Mouse (Mus musculus) limb, embryonic 14.5 days (tissue): ENCODE results near the gene Mbl1. TPM values are rescaled to one million over a fixed set of nuclear protein-coding genes. Genes with fewer than 3 reads are reported as not detected.

Experiments
- ATAC-seq: fragments of 200-750 bp; cut with Nextera tagmentation; 2 replicates; pipeline ENCODE4 v1.8.0; 2017; ENCODE audit warnings: low read depth, moderate number of reproducible peaks, moderate TSS enrichment; ENCODE audit not compliant: low FRiP score
- DNase-seq: peaks from one replicate; pipeline ENCODE4 v3.0.0-alpha.2; 2015; ENCODE audit warnings: low spot score
- H3K27ac ChIP-seq: fragments of 300-500 bp; sonication (generic); replicated peaks from 2 replicates; pipeline ENCODE4 v1.5.1; 2014; ENCODE audit warnings: low read depth, mild to moderate bottlenecking, low read length, moderate library complexity, mixed read lengths
- H3K27me3 ChIP-seq: fragments of 300-500 bp; sonication (generic); 2 replicates; pipeline ENCODE4 v1.6.1; 2014; ENCODE audit warnings: low read length, mixed read lengths; ENCODE audit not compliant: control insufficient read depth, insufficient read depth
- H3K36me3 ChIP-seq: fragments of 300-500 bp; sonication (generic); 2 replicates; pipeline ENCODE4 v1.6.1; 2014; ENCODE audit warnings: mild to moderate bottlenecking, low read length, moderate library complexity, mixed read lengths; ENCODE audit not compliant: control insufficient read depth, insufficient read depth
- H3K4me1 ChIP-seq: fragments of 300-500 bp; sonication (generic); 2 replicates; pipeline ENCODE4 v1.6.1; 2014; ENCODE audit warnings: antibody characterized with exemption, low read length, mixed read lengths; ENCODE audit not compliant: control insufficient read depth, insufficient read depth
- H3K4me2 ChIP-seq: fragments of 300-500 bp; sonication (generic); replicated peaks from 2 replicates; pipeline ENCODE4 v1.6.1; 2014; ENCODE audit warnings: low read depth, mild to moderate bottlenecking, low read length, moderate library complexity; ENCODE audit not compliant: severe bottlenecking
- H3K4me3 ChIP-seq: fragments of 300-500 bp; sonication (generic); replicated peaks from 2 replicates; pipeline ENCODE4 v1.5.1; 2014; ENCODE audit warnings: low read length
- H3K9ac ChIP-seq: fragments of 300-500 bp; sonication (generic); 2 replicates; pipeline ENCODE4 v1.6.1; 2014; ENCODE audit warnings: mild to moderate bottlenecking, low read depth, low read length, moderate library complexity; ENCODE audit not compliant: severe bottlenecking
- H3K9me3 ChIP-seq: fragments of 300-500 bp; sonication (generic); 2 replicates; pipeline ENCODE4 v1.6.1; 2016; ENCODE audit warnings: low read length; ENCODE audit not compliant: control insufficient read depth
- POLR2A ChIP-seq: fragments of 200-500 bp; IDR thresholded peaks from 2 replicates; pipeline ENCODE4 v1.8.0; 2012; ENCODE audit warnings: inconsistent platforms, mild to moderate bottlenecking, moderate library complexity, borderline replicate concordance; ENCODE audit not compliant: insufficient read depth, insufficient read length; ENCODE audit errors: extremely low read depth
- WGBS: fragments of 180-500 bp; shearing (Covaris S2); extraction: QIAGEN DNeasy Blood & Tissue Kit; methylation state at CpG from one replicate; pipeline ENCODE4 v1.1.7; 2014; 5-methylcytosine and 5-hydroxymethylcytosine counted together
- polyA plus RNA-seq, 2 experiments: library from polyadenylated mRNA; depleted of rRNA in 1 of 2; stranded (reverse) in 1 of 2; unstranded in 1 of 2; fragments of >200 nt; fragmentation: Nextera tagmentation in 1 of 2; extraction: Ambion mirVana in 1 of 2; gene quantifications; 2 replicates each; pipeline versions ENCODE4 v1.2.1 to v1.2.3; 2012 to 2014

Mbl1 gene
- polyA plus RNA-seq, 2 experiments = not detected

DNA sequence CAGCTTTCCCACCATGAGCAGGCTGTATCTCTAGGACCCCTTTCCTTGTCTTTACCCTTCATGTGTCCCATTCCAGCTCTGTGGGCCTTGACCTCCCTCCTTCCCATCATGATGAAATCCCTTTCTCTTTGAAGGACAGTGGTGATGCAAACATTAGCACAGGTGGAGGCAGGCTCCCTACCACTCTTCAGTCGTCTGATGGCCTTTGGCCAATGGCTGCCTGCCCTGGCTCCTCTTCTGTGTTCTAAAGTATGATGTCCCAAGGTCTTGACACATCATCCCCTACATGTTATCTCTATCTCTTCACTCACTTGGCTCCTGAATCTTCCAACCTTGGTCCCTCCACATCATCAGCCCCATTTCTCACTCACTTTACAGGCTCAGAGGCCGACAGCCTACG is 35.0 kb upstream of the Mbl1 start:
- no peak for ATAC-seq

DNA sequence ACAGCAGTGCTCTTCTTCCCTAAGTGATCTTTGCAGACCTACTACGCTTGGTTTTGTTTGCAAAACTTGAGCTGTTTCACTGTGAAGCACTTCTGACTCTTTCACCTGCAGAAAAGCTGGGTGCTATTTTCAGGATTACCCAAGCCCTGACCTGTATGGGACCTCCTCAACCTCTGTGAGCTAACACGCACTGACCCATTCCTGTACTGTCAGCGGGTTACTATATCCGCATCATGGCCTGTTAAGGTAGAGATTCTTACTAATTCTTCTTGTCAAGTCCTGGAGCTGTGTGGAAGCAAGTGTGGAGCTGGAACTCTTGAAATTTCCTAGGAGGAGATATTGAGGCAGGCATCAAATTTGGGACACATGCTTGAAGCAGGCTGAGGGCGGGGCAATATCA is 26.6 kb upstream of the Mbl1 start:
- 81% methylated on average over 5 of the region's 5 CpGs for WGBS
- no peak overlapping the region for H3K4me2 ChIP-seq

More for the DNA sequence above, 35.0 kb upstream of the Mbl1 start:
- Histone ChIP-seq H3K27ac (no peak overlapping the region), H3K4me3 (no peak overlapping the region), H3K9me3 (0 out of 2 replicates have a peak, but pooled peaks cover 3% of the 10 kb centered on the region), H3K9ac (no peak overlapping the region), H3K27me3 (no peaks in the 10 kb centered on the region), H3K36me3 (no peaks in the 10 kb centered on the region), H3K4me2 (no peak overlapping the region), H3K4me1 (no peaks in the 10 kb centered on the region)
- no peak for DNase-seq
- no peak for TF ChIP-seq POLR2A
- WGBS = 81% methylated on average over 3 of the region's 3 CpGs

DNA sequence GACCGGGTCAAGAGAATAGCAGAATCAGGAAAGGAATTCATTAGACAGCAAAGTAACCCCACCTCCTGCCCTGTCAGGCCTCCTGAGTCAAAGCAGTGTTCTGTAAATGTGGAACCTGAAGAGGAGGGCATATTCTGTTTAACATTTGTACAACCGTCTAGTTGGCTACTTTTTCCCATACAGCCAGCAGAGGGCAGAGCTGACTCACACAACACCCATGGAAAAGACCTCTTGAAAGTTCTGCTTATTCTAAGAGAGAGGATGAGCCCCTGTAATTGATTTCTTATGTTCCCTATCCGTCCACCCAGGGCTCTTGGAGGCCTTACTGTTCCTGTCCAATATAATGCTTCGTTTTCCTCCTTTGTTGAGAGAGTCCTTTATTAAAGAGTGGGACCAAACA is 23.3 kb upstream of the Mbl1 start:
- ATAC-seq (no peak), DNase-seq (peak; percentile 24)
- H3K4me2 ChIP-seq = no peak overlapping the region
- no peak overlapping the region for H3K27ac ChIP-seq
- no peaks in the 10 kb centered on the region for H3K9me3 ChIP-seq
- no peak overlapping the region for H3K4me3 ChIP-seq
- no peaks in the 10 kb centered on the region for H3K36me3 ChIP-seq
- no peaks in the 10 kb centered on the region for H3K27me3 ChIP-seq
- H3K4me1 ChIP-seq = no peaks in the 10 kb centered on the region
- 14% methylated on average over 4 of the region's 4 CpGs for WGBS
- H3K9ac ChIP-seq = no peak overlapping the region
- TF ChIP-seq POLR2A = no peak

More for the DNA sequence above, 26.6 kb upstream of the Mbl1 start:
- DNase-seq (no peak), ATAC-seq (no peak)
- Histone ChIP-seq H3K27ac (no peak overlapping the region), H3K36me3 (no peaks in the 10 kb centered on the region), H3K27me3 (no peaks in the 10 kb centered on the region), H3K4me1 (no peaks in the 10 kb centered on the region), H3K9ac (no peak overlapping the region), H3K4me3 (no peak overlapping the region), H3K9me3 (no peaks in the 10 kb centered on the region)
- no peak for TF ChIP-seq POLR2A

DNA sequence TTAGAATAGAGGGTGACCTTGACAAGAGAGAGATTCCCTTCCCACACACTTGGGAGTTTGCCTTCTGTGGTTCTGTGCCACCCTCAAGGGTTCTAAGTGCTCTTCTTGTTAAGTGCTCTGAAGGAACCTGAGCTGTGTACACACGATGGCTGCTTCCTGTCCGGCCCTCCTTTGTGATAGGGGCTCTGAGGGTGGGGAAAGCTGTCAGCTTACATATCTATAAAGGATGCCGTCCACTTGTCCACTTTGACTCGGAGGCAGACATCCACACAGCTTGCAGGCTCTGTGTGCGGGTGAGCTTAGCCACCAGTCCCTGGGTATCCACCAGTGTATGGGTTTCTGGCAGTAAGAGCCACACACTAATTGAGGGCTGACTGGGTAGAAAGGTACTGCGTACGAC is 19.7 kb upstream of the Mbl1 start, which contains the start of gene Sftpa1:
Gene Sftpa1, plus strand, starts transcription at position 243 of the 400 bp plus-strand sequence.
- TF ChIP-seq POLR2A = no peak
- DNase-seq = no peak
- Histone ChIP-seq H3K27ac (no peak within 1 kb of the TSS), H3K9me3 (no peaks in the 10 kb centered on the region), H3K4me2 (no peak within 1 kb of the TSS), H3K9ac (no peak within 1 kb of the TSS), H3K36me3 (no peaks in the 10 kb centered on the region), H3K27me3 (no peaks in the 10 kb centered on the region), H3K4me3 (no peak within 1 kb of the TSS), H3K4me1 (no peaks in the 10 kb centered on the region)
- ATAC-seq = no peak
- WGBS = 82% methylated on average over 7 of the region's 7 CpGs

DNA sequence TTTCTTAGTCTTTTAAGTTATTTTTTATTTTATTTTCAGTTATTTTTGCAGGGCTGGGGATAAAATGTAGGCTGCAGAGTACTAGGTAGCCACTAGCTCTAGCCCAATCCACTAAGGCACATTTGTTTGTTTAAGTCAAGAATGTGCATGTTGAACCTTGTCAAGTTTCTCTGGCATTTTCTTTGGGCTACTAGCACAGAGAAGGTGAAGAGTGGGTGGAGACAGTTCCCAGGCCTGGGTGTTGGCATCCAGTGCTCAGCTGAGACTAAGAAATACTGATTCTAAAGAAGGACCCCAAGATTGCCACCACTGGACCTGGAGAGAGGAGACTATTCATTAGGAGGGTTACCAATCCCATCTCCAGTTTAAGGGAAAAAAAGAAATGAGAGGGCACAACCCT is 14.3 kb upstream of the Mbl1 start:
- TF ChIP-seq POLR2A = no peak
- Histone ChIP-seq H3K4me3 (no peak overlapping the region), H3K27me3 (no peaks in the 10 kb centered on the region), H3K4me2 (no peak overlapping the region), H3K9ac (no peak overlapping the region), H3K36me3 (no peaks in the 10 kb centered on the region), H3K4me1 (no peaks in the 10 kb centered on the region), H3K27ac (no peak overlapping the region), H3K9me3 (no peaks in the 10 kb centered on the region)
- ATAC-seq (no peak), DNase-seq (no peak)

DNA sequence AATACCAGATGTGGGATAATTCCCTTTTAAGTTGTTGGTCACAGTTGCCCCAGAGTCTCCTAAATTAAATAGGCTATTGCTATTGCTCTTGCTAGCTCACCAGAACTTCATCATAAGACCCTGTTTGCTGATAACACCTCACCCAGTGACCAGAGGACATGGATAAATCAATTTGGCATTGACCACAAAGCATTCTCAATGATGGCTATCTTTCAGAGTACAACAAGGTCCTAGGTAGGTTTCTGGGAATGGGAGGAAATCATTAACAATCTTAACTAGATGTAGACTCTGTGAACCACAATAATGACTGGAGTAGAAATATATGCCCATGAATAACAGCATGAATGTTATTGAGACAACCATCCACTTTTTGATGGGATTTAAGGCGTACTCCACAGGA is 10.6 kb upstream of the Mbl1 start:
- no peak for TF ChIP-seq POLR2A
- no peaks in the 10 kb centered on the region for H3K4me1 ChIP-seq
- WGBS = 88% methylated on average over 1 of the region's 1 CpGs
- no peak overlapping the region for H3K4me3 ChIP-seq
- no peaks in the 10 kb centered on the region for H3K36me3 ChIP-seq
- no peak for DNase-seq
- no peak overlapping the region for H3K9ac ChIP-seq
- ATAC-seq = no peak
- H3K4me2 ChIP-seq = no peak overlapping the region
- H3K27ac ChIP-seq = no peak overlapping the region
- H3K27me3 ChIP-seq = no peaks in the 10 kb centered on the region
- H3K9me3 ChIP-seq = no peaks in the 10 kb centered on the region
